Mouse (Mus musculus) E14TG2a.4 (cell line): ENCODE measurements around the gene Slc35b4.

ENCODE experiments used
- CTCF ChIP-seq: conservative IDR thresholded peaks from 2 replicates; pipeline ENCODE4 v1.5.1; 2014; ENCODE audit warnings: low read length
- POU5F1 ChIP-seq: IDR thresholded peaks from 2 replicates; pipeline ENCODE4 v1.6.1; 2014; ENCODE audit warnings: low read length, borderline replicate concordance

DNA sequence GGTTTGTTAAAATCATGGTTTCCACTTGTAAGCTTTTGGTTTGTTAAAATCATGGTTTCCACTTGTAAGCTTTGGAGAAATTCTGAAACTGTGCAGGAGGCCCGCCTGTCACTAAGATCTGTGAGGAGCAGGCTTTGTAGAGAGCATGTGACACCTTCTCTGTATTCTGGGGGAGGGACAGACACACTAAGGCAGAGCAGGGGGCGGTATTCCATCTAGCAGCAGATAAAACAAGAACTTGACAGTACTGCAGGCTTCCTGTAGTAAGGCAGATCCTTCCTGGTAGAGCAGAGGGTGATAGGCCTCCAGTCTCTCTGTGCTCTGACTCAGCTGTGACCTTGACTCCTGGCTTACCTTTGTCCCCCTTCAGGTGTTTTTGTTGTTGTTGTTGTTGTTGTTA, 47.6 kb downstream of the Slc35b4 start:
- TF ChIP-seq CTCF (no peak), POU5F1 (no peak)
